Mouse (Mus musculus) embryo, embryonic 9.5 days (tissue): Measurements from ENCODE around the gene Dars.

Experiments used
- DNase-seq: peaks from one replicate; pipeline ENCODE4 v3.0.0-alpha.2; 2017; ENCODE audit errors: extremely low spot score

Gene Dars

GRCm38 (mm10) chr1:128417533-128417888 lies 343 bp upstream of the Dars start:
- no peak for DNase-seq

- DNase-seq: no peak
Measured at GRCm38 (mm10) chr1:128411141-128411540, 6.0 kb downstream of the Dars start.

DNA sequence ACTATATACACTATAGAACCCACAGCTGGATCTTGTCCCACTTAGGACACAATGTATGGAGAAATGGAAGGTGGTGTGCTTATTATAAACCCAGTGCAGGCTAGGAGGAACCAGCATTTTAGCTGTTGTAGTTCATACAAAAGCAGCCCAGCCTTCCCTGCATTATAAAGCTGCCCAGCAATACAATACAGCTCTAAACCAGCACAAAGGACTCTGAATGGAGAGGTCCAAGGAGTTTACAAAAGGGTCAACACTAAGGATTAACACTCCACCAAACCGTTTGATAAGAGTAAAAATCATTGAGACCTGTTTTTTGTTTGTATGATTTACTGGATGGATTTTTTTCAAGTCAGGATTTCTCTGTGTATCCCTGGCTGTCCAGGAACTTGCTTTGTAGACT lies 10.3 kb downstream of the Dars start:
- DNase-seq: no peak

- no peak for DNase-seq
Measured at GRCm38 (mm10) chr1:128405675-128406074, 11.5 kb downstream of the Dars start.

- no peak for DNase-seq
Measured at GRCm38 (mm10) chr1:128405041-128405481, 12.1 kb downstream of the Dars start.

GRCm38 (mm10) chr1:128400926-128401325 lies 16.2 kb downstream of the Dars start:
- DNase-seq: no peak

GRCm38 (mm10) chr1:128399941-128400915 lies 16.9 kb downstream of the Dars start:
- DNase-seq: no peak

DNA sequence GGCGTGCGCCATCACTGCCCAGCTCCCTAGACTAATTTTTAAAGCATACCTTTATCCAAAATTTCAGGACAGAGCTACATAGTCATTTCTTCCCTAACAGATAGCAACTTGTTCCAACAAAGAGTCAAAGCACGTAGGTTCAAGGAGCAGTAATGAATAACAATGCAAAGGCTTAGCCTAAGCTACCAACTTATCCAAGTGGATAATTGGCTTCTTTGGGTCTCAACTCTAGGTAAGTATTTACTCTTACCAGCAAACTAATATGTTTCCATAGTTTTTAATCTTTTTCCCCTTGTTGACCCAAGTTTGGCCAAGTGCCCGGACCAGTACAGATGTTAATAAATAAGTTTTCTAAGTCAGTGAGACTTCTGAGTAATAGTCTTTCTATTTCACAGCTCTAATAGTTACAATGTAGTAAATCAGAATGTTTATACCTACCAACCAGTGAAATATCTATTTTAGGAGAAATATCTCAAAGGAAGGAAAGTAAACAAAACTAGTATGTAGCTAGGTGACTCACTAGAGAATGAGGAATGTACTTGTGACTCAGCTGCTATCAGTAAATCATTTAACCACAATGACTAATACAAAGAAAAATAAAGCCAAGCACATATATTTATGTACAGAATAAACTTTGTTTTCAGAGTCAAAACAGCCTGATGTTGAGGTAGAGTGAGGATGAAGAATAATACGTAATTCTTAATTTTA lies 18.3 kb downstream of the Dars start:
- DNase-seq: no peak

DNA sequence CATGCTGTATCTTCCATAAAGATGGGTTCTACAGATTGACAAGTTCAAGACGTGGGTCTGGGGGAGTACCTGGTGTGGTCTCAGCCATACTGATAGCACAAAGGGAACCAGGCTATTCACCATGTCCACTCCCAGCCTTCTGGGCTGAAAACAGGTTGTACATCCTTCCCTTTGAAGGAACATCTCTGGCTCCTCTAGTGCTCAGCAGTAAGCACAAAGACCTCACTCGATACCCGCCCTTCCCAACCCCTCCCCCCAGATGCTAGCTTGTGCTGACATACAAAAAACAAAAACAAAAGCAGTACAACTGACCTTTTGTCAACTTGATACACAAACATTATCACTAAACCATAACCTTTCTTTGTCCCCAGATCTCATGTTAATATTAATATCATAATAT lies 22.5 kb downstream of the Dars start:
- no peak for DNase-seq

- DNase-seq: no peak
Measured at GRCm38 (mm10) chr1:128392382-128392781, 24.8 kb downstream of the Dars start.

GRCm38 (mm10) chr1:128386487-128386886 lies 30.7 kb downstream of the Dars start:
- no peak for DNase-seq

DNA sequence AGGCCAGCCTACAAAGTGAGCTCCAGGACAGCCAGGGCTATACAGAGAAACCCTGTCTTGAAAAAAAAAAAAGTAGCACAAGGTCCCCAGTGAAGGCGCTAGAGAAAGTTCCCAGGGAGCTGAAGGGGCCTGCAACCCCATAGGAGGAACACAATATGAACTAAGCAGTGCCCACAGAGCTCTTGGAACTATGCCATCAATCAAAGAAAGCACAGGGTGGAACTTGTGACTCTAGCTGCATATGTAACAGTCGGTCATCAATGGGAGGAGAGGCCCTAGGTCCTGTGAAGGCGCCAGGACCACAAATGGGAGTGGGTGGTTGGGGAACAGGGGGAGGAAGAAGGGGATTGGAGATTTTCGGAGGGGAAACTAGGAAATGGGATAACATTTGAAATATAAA lies 40.3 kb downstream of the Dars start:
- DNase-seq: no peak

- no peak for DNase-seq
Measured at GRCm38 (mm10) chr1:128372143-128372860, 44.9 kb downstream of the Dars start.

- peak; percentile 50 for DNase-seq
Measured at GRCm38 (mm10) chr1:128368732-128369441, 48.3 kb downstream of the Dars start.

GRCm38 (mm10) chr1:128360601-128361000 lies 56.6 kb downstream of the Dars start:
- no peak for DNase-seq

DNA sequence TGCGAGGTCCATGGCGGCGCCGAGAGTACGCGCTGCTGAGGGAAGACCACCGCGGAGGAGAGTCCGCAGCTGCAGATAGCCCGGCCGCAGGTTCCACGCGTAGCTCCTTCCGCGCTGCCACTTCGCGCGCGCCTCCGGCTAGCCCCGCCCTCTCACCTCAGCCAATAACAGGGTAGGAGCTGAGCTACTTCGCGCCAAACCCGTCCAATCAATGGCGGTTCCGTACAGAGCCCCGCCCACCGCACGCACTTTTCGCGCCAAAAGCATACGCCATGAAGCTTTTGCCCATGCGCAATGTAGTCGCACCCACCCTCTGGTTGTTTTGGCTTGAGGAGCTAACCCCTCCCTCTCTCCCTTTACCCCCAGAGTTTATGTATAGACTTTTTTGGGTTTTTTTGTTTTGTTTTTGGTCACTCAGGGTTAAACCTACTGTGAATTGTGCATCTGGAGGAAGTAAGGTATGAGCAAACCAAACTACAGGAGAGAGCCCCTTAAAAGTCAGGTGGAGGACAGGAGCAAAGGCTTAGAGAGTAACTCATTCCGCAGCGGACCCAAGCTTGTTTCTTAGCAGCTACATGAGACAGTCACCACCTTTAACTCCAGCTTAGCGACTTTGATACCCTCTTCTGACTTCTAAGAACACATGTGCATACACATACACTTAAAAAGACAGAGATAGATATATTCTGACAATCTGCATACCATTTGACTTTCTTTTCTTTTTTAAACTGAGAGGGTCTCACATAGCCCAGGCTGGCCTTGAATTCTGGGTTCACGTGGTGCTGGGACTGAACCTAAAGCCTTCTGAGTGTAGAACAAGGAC lies 57.4 kb downstream of the Dars start, which contains the start of gene Mcm6:
Gene Mcm6, minus strand, starts transcription at position 111 of the 823 bp plus-strand sequence.
- DNase-seq: peak; percentile 94

GRCm38 (mm10) chr1:128358916-128359553 lies 58.1 kb downstream of the Dars start:
- no peak for DNase-seq

GRCm38 (mm10) chr1:128358276-128358675 lies 58.9 kb downstream of the Dars start:
- no peak for DNase-seq

DNA sequence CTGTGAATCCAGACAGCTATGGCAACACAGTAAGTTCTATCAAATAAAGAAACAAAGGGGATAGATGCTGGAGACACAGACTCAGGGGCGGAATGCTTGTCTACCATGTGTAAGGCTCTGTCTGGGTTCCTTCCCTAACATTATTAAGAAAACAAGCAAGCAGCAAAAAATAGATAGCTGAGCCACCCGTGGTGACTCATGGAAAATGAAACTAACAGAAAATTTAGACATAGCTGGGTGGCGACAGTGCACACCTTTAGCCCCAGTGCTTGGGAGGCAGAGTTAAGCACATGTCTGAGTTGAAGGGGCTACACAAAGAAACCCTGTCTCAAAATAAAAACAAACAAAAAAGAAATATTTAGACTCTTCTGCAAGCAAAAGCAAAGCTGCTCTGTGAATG lies 59.7 kb downstream of the Dars start:
- no peak for DNase-seq

GRCm38 (mm10) chr1:128353092-128353491 lies 64.1 kb downstream of the Dars start:
- no peak for DNase-seq
